Mouse (Mus musculus) lung, postnatal 10 days (tissue): ENCODE results near the gene Cenpp.
A peak's percentile ranks its signal among the peaks of the same experiment; 100 is the strongest.

Source experiments
- DNase-seq: peaks from one replicate; pipeline ENCODE4 v3.0.0; 2021

The Cenpp gene

GRCm38 (mm10) chr13:49449318-49449749, 203.3 kb downstream of the Cenpp start:
- DNase-seq, result peak; percentile 93

GRCm38 (mm10) chr13:49444451-49444850, 208.1 kb downstream of the Cenpp start:
- DNase-seq, result no peak

GRCm38 (mm10) chr13:49436170-49436569, 216.4 kb downstream of the Cenpp start:
- DNase-seq, result no peak

DNA sequence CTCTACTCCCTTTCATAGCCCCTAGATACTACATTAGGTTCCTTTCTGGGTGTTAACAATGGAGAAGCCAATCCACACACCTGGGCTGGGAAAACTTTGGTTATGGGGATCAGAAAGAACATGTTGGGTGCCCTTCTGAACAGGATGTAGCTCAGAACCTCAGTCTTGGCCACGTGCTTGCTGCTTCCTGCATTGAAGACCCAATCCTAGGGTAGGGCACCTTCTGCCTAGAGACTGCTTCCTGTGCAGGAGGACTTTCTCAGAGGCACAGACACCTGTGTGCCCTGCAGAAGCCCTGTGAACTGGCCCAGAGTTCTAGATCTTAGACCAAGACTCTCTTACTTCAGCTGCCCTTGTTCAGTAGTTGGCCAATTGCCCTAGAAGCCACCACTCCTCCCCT, 216.8 kb downstream of the Cenpp start:
- DNase-seq, result no peak

- DNase-seq, result no peak
Observed at GRCm38 (mm10) chr13:49433268-49434029, 219.1 kb downstream of the Cenpp start.

DNA sequence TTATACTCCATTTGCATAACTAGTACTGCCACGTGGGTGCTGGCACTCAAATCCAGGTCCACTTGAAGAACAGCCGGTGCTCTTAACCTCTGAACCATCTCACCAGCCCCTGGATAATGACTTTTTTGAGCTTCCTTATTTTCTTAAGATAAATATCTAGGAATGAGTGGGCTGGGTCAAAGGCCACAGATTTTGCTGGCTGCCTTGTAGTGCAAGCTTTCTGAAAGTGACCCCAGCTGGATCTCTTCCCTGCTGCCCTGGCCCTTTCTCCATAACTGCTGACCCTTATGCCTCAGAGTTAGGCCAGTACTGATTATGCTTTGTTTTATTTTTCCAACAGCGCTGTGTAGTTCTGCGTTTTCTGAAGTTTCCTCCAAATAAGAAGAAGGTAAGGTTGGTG, 222.1 kb downstream of the Cenpp start:
- DNase-seq, result peak; percentile 40

DNA sequence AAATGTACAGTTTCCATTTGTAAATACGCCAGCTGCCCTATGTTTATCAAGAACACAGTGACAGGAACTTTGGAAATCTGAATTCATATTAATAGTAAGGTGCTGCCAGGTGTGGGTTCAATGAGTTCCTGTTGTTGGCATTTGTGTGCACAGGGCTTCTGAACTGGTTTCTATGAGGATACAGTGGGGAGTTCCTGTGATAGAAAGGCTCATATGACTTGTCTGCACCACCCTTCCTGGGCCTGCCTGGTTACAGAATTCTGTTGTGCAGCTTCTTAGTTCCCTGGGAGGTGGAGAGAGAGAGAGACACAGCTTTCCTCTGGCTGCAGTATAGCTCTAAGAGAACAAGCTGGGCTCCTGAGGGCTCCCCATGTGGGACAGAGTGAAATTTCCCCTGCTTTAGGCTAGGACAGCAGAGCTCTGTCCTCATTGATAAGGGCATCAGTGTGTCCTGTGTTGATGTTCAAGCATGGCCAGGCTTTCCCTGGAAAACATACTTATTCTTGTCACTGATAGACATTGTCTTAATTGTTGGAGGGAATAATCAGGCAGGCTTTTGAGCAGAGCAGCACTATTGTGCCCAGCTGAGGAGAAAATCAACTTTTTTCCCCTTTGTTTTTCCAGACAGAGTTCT, 224.4 kb downstream of the Cenpp start:
- DNase-seq, result peak; percentile 11

GRCm38 (mm10) chr13:49426736-49427135, 225.8 kb downstream of the Cenpp start:
- no peak for DNase-seq

DNA sequence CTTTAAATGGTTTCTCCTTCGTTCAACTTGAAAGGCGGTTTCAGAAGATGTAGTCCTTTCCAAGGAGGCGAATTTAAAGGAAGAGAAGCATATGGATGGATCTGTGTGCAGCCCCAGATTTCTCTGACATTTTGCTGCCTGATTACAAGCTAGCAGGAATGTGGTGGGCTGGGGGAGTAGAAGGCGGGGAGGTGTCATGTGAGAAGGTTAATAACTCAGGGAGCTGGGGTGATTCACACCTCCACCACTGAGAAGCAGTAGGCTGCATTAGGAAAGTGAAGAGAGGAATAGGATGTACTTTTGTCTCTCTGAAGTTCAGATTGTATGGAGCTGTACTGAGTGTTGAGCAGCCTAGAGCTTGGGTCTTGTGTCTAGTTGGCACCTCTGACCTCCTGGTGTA, 230.6 kb downstream of the Cenpp start:
- DNase-seq, result no peak

GRCm38 (mm10) chr13:49421606-49421917, 231.0 kb downstream of the Cenpp start:
- DNase-seq, result peak; percentile 31

DNA sequence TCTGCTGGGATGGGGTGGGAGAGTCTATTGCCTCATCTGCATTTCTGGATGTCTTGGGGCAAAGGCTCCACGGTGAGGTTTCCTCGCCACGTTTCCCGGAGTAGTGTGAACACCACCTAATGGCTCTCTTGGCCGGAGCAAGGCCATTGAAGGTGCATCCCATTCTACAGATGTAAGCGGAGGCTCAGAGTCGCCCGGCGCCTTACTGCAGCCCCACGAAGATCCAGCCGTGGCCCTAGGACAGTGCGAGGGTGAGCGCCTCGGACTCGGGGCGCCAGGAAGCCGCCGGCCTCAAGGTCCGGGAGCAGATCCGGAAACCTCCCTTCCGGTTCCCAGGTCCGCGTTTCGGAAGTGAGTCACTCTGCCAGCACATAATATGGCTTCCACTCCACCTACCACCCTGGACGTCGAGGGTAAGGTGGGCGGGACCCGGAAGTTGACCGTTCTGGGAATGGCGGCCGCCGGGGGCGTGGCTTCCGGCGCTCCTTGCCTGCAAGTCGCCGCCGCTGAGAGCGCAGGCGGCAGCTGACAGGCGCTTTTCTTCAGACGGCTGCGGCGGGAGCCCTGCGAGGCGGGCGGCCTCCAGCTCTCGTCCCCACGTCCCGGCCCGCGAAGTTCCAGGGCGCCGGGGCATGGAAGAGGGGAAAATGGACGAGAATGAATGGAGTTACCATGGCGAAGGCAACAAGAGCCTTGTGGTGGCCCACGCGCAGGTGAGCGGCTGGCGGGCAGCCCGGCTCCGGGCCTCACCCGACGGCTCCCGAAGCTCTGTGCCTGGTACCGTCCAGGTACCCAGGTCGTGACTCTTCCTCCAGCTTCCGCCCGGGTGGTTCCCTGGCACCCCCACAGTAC, 231.6 kb downstream of the Cenpp start, which contains the start of gene Ippk:
Gene Ippk, plus strand, starts transcription at position 496 of the 852 bp plus-strand sequence.
- peak; percentile 99 for DNase-seq
